Mouse (Mus musculus) spleen, postnatal 14 days (tissue): ENCODE results near the gene Ndufs1.
A peak's percentile ranks its signal among the peaks of the same experiment; 100 is the strongest.
"Not testable (repeated sequence)": the region's sequence is repeated elsewhere in the genome, so short reads cannot be mapped to it uniquely, and the experiment has no call there.

ENCODE experiments used
- DNase-seq, 2 experiments: peaks; one replicate each; pipeline ENCODE4 v3.0.0; 2021 to 2022; ENCODE audit warnings: low spot score in 2 of 2

Gene Ndufs1

GRCm38 (mm10) chr1:63176604-63177421 is at the start of gene Ndufs1, which contains the start of gene Eef1b2:
Gene Ndufs1 (minus strand): TSS chr1:63176833.
Gene Eef1b2 (plus strand): TSS chr1:63176825.
- peak; percentile 86 to 91 for DNase-seq

GRCm38 (mm10) chr1:63225890-63226289 is 49.3 kb upstream of the Ndufs1 start:
- no peak for DNase-seq

- DNase-seq: no peak
Measured at GRCm38 (mm10) chr1:63225009-63225408, 48.4 kb upstream of the Ndufs1 start.

GRCm38 (mm10) chr1:63219277-63219676 is 42.6 kb upstream of the Ndufs1 start:
- no peak for DNase-seq

GRCm38 (mm10) chr1:63214631-63215030 is 38.0 kb upstream of the Ndufs1 start:
- DNase-seq: no peak

- DNase-seq: no peak
Measured at GRCm38 (mm10) chr1:63214271-63214558, 37.6 kb upstream of the Ndufs1 start, which contains the start of gene Gpr1. Gene Gpr1 (minus strand): TSS chr1:63214543.

- no peak for DNase-seq
Measured at GRCm38 (mm10) chr1:63213478-63214270, 37.0 kb upstream of the Ndufs1 start.

GRCm38 (mm10) chr1:63209861-63210529 is 33.4 kb upstream of the Ndufs1 start:
- DNase-seq: no peak

GRCm38 (mm10) chr1:63207607-63208006 is 31.0 kb upstream of the Ndufs1 start:
- no peak for DNase-seq

GRCm38 (mm10) chr1:63204660-63205394 is 28.2 kb upstream of the Ndufs1 start:
- no peak for DNase-seq

- no peak for DNase-seq
Measured at GRCm38 (mm10) chr1:63203950-63204659, 27.5 kb upstream of the Ndufs1 start.

GRCm38 (mm10) chr1:63203471-63203870 is 26.8 kb upstream of the Ndufs1 start:
- no peak for DNase-seq

- no peak for DNase-seq
Measured at GRCm38 (mm10) chr1:63201672-63202071, 25.0 kb upstream of the Ndufs1 start.

GRCm38 (mm10) chr1:63200322-63200721 is 23.7 kb upstream of the Ndufs1 start:
- no peak for DNase-seq

GRCm38 (mm10) chr1:63199387-63199786 is 22.8 kb upstream of the Ndufs1 start:
- DNase-seq: no peak

- no peak for DNase-seq
Measured at GRCm38 (mm10) chr1:63195848-63196512, 19.3 kb upstream of the Ndufs1 start.

- no peak for DNase-seq
Measured at GRCm38 (mm10) chr1:63192306-63193065, 15.9 kb upstream of the Ndufs1 start.

- DNase-seq: no peak
Measured at GRCm38 (mm10) chr1:63190851-63191250, 14.2 kb upstream of the Ndufs1 start.

- DNase-seq: no peak
Measured at GRCm38 (mm10) chr1:63188536-63188935, 11.9 kb upstream of the Ndufs1 start.

- DNase-seq: not testable (repeated sequence)
Measured at GRCm38 (mm10) chr1:63185430-63185829, 8.8 kb upstream of the Ndufs1 start.
